Mouse (Mus musculus) olfactory bulb, adult 2 months (tissue): Measurements from ENCODE around the gene Tmem189. TPM values are rescaled to one million over a fixed set of nuclear protein-coding genes. Genes with fewer than 3 reads are reported as not detected.

Experiments used
- H3K27ac ChIP-seq: fragments of 200-500 bp; 2 replicates; pipeline ENCODE4 v1.5.1; 2012; ENCODE audit warnings: low read depth, low read length; ENCODE audit not compliant: insufficient read depth
- H3K4me1 ChIP-seq: fragments of 200-500 bp; 2 replicates; pipeline ENCODE4 v1.6.1; 2012; ENCODE audit warnings: low read length; ENCODE audit not compliant: control insufficient read depth, insufficient read depth
- H3K4me3 ChIP-seq: fragments of 200-500 bp; 2 replicates; pipeline ENCODE4 v1.5.1; 2012; ENCODE audit warnings: mild to moderate bottlenecking, low read depth, low read length, moderate library complexity; ENCODE audit not compliant: insufficient read depth
- CTCF ChIP-seq: fragments of 200-500 bp; IDR thresholded peaks from 2 replicates; pipeline ENCODE4 v1.5.1; 2012; ENCODE audit warnings: low read depth, mild to moderate bottlenecking, low read length, moderate library complexity; ENCODE audit not compliant: insufficient read depth
- POLR2A ChIP-seq: fragments of 200-500 bp; IDR thresholded peaks from 2 replicates; pipeline ENCODE4 v1.6.1; 2012; ENCODE audit warnings: mild to moderate bottlenecking, low read depth, low read length, moderate library complexity; ENCODE audit not compliant: insufficient read depth
- WGBS: fragments of 180-500 bp; shearing (Covaris S2); methylation state at CpG from one replicate; pipeline ENCODE4 v1.1.7; 2018; 5-methylcytosine and 5-hydroxymethylcytosine counted together
- polyA plus RNA-seq: library from polyadenylated mRNA; stranded (reverse); fragments of >200 nt; gene quantifications from 2 replicates; pipeline ENCODE4 v1.2.4, GENCODE M21; 2012; ENCODE audit warnings: low replicate concordance; ENCODE audit not compliant: missing spikeins, insufficient read depth, insufficient read length

Tmem189 gene
- polyA plus RNA-seq, 1 experiment: 167 TPM

GRCm38 (mm10) chr2:167659847-167660610, 29.6 kb downstream of the Tmem189 start:
- H3K27ac ChIP-seq: no peak overlapping the region
- H3K4me3 ChIP-seq: peak overlapping the region; percentile 98
- TF ChIP-seq CTCF (no peak), POLR2A (no peak)
- 19% methylated on average over 13 of the region's 13 CpGs for WGBS
- H3K4me1 ChIP-seq: peaks cover 41% of the 10 kb centered on the region

- TF ChIP-seq POLR2A (no peak), CTCF (no peak)
- no peak overlapping the region for H3K4me3 ChIP-seq
- H3K27ac ChIP-seq: no peak overlapping the region
- H3K4me1 ChIP-seq: peaks cover 43% of the 10 kb centered on the region
- WGBS: 77% methylated on average over 10 of the region's 10 CpGs
These were observed 30.3 kb downstream of the Tmem189 start for GRCm38 (mm10) chr2:167659177-167659846.

- TF ChIP-seq POLR2A: no peak
- no peak for TF ChIP-seq CTCF
- Histone ChIP-seq H3K4me1 (peaks cover 43% of the 10 kb centered on the region), H3K4me3 (no peak overlapping the region), H3K27ac (no peak overlapping the region)
- 83% methylated on average over 11 of the region's 11 CpGs for WGBS
These were observed 30.9 kb downstream of the Tmem189 start for GRCm38 (mm10) chr2:167658712-167659111.

DNA sequence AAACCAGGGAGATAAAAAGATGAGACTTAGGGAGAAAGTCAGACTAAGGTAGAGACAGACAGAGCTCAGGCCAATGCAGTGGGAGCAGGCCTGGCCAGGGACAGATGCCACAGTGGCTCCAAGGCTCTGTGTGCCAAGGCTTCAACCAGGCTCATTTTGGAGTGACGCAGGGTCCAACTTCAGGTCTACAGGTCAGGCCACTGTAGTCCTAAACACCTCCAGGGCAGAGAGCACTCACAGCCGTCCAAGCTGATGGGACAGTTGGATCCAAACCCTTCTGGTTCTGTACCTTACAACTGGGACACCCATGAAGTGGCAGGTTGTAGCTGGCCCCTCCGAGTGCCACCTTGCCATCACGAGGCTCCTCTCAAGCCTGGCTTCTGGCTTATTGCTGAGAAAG, 31.6 kb downstream of the Tmem189 start:
- no peak for TF ChIP-seq POLR2A
- TF ChIP-seq CTCF: no peak
- Histone ChIP-seq H3K27ac (no peak overlapping the region), H3K4me1 (peaks cover 44% of the 10 kb centered on the region), H3K4me3 (no peak overlapping the region)
- 90% methylated on average over 4 of the region's 4 CpGs for WGBS

DNA sequence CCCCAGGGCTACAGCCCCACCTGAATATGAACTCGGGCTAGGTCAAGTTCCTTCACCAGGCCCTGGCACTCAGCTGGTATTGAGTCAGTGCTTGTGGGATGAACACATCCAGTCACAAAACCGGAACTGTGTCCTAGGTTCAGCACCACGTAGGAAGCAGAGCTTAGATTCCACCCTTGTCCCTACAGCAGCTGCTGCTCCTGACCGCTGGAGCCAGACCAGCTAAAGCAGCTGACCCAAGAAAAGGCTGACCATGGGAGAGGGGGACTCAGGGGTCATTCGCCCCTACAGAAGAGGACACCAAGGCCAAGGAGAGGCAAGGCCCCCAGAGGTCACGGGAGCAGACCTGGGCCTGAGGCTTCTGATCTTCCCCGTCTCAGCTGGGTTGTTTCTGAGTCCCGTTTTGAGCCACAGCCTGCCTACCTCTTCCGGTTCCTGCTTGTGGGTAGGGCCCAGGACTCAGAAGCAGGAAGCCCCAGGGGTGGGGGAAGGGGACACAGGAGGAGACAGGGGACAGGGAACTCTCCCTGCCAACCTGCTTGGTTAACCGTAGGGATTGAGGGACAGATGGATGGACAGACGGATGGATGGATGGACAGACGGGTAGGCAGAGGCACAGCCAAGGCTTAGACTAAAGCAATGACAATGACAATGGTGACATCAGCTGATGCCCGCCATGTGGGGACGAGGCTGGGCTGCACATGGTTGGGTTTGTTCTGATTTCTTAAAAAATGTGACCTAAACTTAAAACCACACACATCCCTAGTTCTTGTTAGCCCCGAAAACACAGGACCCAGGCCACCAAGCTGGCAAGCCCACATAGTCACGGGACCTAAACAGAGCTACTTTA, 32.8 kb downstream of the Tmem189 start:
- peaks cover 42% of the 10 kb centered on the region for H3K4me1 ChIP-seq
- 0 out of 2 replicates have a peak overlapping the region, but pooled peaks have one; percentile 2 for H3K27ac ChIP-seq
- no peak overlapping the region; the same call in 1 of the 2 replicates for H3K4me3 ChIP-seq
- WGBS: 80% methylated on average over 16 of the region's 16 CpGs
- TF ChIP-seq POLR2A (no peak), CTCF (no peak)

DNA sequence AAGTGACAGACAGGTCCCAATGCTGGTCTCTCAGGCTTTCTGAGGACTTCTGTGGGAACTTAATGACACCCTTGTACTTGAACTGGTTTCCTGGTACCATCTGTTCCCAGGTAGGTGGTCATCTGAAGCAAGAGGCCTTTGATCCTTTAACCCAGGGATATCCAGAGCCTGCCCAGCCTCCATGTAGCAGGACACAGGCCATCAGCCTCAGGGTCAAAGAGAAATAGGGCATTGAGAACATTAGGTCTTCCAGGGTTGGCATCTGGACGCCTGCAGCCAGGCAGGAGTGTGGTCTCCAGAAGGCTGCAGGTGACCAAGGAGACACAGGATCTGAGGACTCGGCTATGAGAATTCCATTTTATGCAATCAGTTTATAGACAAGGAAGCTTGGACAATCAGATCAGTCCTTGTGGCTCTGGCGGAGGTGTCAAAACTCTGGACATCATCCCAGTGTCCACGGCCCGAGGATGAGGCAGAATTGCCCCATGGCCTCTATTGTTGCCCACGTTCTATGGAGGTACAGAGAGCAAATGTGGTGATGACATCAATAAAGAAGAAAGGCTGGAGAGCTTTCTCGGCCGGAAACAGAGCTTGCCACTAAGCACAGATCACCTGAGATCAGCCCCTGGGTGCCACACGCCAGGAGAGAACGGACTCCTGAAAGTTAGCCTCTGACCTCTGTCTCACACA, 34.6 kb downstream of the Tmem189 start:
- TF ChIP-seq POLR2A (no peak), CTCF (no peak)
- Histone ChIP-seq H3K4me1 (peaks cover 44% of the 10 kb centered on the region), H3K27ac (no peak overlapping the region), H3K4me3 (no peak overlapping the region)
- WGBS: 84% methylated on average over 10 of the region's 10 CpGs

GRCm38 (mm10) chr2:167652694-167653093, 36.9 kb downstream of the Tmem189 start:
- peaks cover 29% of the 10 kb centered on the region for H3K4me1 ChIP-seq
- no peak overlapping the region for H3K4me3 ChIP-seq
- 76% methylated on average over 7 of the region's 7 CpGs for WGBS
- no peak for TF ChIP-seq POLR2A
- no peak for TF ChIP-seq CTCF
- no peak overlapping the region for H3K27ac ChIP-seq

DNA sequence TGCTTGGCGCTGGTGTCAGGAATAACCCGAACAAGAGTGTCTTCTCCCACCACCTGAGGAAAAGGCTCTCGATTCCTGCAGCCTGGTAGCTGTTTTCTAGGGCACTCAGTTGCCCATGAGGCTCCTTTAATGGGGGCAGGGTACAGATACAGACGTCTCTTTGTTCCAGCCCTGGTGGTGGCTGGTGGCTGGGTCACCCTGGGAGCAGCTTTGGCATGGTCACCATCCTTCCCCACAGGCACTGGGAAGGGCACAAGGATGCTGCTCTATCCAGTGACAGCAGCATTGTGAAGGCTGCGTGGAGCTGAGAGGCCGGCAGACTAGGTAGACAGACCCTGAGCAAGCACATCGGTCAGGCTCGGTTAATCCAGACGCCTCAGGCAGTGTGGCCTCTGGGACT, 38.0 kb downstream of the Tmem189 start:
- Histone ChIP-seq H3K4me3 (no peak overlapping the region), H3K27ac (peak overlapping the region; percentile 30; the same call in 1 of the 2 replicates), H3K4me1 (peaks cover 21% of the 10 kb centered on the region)
- WGBS: 59% methylated on average over 9 of the region's 9 CpGs
- TF ChIP-seq POLR2A (no peak), CTCF (no peak)

DNA sequence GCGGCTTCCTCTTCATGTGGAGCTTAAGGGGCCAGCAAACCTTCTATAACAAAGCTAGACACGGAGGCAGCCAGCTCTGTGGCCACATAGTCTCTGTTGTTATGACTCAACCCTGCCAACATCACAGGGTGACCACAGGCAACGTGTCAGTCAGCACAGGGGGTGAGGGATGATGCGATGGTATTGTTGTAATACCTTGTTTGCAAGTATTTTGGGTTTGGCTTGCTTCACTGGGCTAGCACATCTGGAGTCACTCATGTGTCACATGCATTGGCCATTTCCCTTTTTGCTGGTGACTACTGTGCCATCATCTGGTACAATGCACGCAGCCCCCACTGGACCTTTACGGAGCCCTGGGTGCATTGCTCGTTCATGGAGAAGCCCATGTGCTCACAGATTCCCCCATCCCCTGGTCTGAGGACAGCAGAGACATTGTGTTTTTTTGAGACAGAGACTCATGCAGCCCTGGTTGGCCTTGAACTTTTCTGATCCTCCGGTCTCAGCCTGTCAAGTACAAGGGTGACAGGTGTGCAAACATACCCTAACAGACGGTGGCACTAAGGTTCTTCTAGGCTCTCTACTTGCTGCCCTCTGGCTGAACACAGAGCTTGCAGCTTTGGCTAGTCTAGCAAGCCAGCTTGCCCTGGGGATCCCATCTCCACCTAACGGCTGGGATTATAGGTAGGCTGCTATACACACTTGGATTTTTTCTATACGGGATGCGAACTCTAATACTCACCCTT, 40.2 kb downstream of the Tmem189 start:
- WGBS: 90% methylated on average over 12 of the region's 12 CpGs
- TF ChIP-seq POLR2A: no peak
- TF ChIP-seq CTCF: no peak
- peaks cover 28% of the 10 kb centered on the region for H3K4me1 ChIP-seq
- H3K27ac ChIP-seq: no peak overlapping the region
- no peak overlapping the region for H3K4me3 ChIP-seq
